Mouse (Mus musculus): ENCODE data around the gene Mettl8. TPM values are rescaled to one million over a fixed set of nuclear protein-coding genes. Genes with fewer than 3 reads are reported as not detected.

Gene Mettl8
- polyA plus RNA-seq (2014; fragmentation: Illumina TruSeq; extraction: RNeasy Lipid Tissue Mini Kit (QIAGEN cat#74804)) = 22.2 TPM

GRCm38 (mm10) chr2:71055300-71056114, at the start of gene Mettl8, which contains the start of gene Dcaf17:
TSS of gene Mettl8 (minus strand) at chr2:71055583.
TSS of gene Dcaf17 (plus strand) at chr2:71055328.

Other genes with a start within 250 kb of the Mettl8 start
- 123 TPM for gene Tlk1, start 229.9 kb downstream of the Mettl8 start, polyA plus RNA-seq (2014; fragmentation: Illumina TruSeq; extraction: RNeasy Lipid Tissue Mini Kit (QIAGEN cat#74804))
- 29.3 TPM for gene Dcaf17, start 255 bp downstream of the Mettl8 start, polyA plus RNA-seq (2014; fragmentation: Illumina TruSeq; extraction: RNeasy Lipid Tissue Mini Kit (QIAGEN cat#74804))
- 22.1 TPM for gene Cybrd1, start 62.3 kb upstream of the Mettl8 start, polyA plus RNA-seq (2014; fragmentation: Illumina TruSeq; extraction: RNeasy Lipid Tissue Mini Kit (QIAGEN cat#74804))
- 271 TPM for gene Dync1i2, start 156.1 kb upstream of the Mettl8 start, polyA plus RNA-seq (2014; fragmentation: Illumina TruSeq; extraction: RNeasy Lipid Tissue Mini Kit (QIAGEN cat#74804))

Data from ovary, adult 10 weeks (tissue).